Mouse (Mus musculus) embryonic facial prominence, embryonic 12.5 days (tissue): ENCODE data around the gene Zyx. TPM values are rescaled to one million over a fixed set of nuclear protein-coding genes. Genes with fewer than 3 reads are reported as not detected.

Experiments
- ATAC-seq: fragments of 200-750 bp; cut with Nextera tagmentation; 2 replicates; pipeline ENCODE4 v1.8.0; 2017; ENCODE audit not compliant: insufficient number of reproducible peaks, insufficient read depth, low FRiP score, low TSS enrichment
- H3K27ac ChIP-seq: fragments of 300-500 bp; sonication (generic); 2 replicates; pipeline ENCODE4 v1.5.1; 2016; ENCODE audit warnings: mild to moderate bottlenecking
- H3K27me3 ChIP-seq: fragments of 300-500 bp; sonication (generic); 2 replicates; pipeline ENCODE4 v1.6.1; 2016; ENCODE audit warnings: mild to moderate bottlenecking, moderate library complexity
- H3K36me3 ChIP-seq: fragments of 300-500 bp; sonication (generic); 2 replicates; pipeline ENCODE4 v1.6.1; 2016; ENCODE audit warnings: mild to moderate bottlenecking
- H3K4me1 ChIP-seq: fragments of 300-500 bp; sonication (generic); 2 replicates; pipeline ENCODE4 v1.6.1; 2016
- H3K4me2 ChIP-seq: fragments of 300-500 bp; sonication (generic); replicated peaks from 2 replicates; pipeline ENCODE4 v1.6.1; 2016; ENCODE audit warnings: mild to moderate bottlenecking, moderate library complexity
- H3K4me3 ChIP-seq: fragments of 300-500 bp; sonication (generic); 2 replicates; pipeline ENCODE4 v1.5.1; 2016; ENCODE audit warnings: mild to moderate bottlenecking
- H3K9ac ChIP-seq: fragments of 300-500 bp; sonication (generic); 2 replicates; pipeline ENCODE4 v1.6.1; 2016; ENCODE audit warnings: mild to moderate bottlenecking, moderate library complexity
- H3K9me3 ChIP-seq: fragments of 300-500 bp; sonication (generic); 2 replicates; pipeline ENCODE4 v1.6.1; 2016; ENCODE audit warnings: mild to moderate bottlenecking, moderate library complexity
- WGBS: fragments of 180-500 bp; shearing (Covaris S2); methylation state at CpG from one replicate; pipeline ENCODE4 v1.1.7; 2016; 5-methylcytosine and 5-hydroxymethylcytosine counted together
- polyA plus RNA-seq: library from polyadenylated mRNA; unstranded; fragments of >200 nt; fragmentation: Nextera tagmentation; extraction: Ambion mirVana; gene quantifications from 2 replicates; pipeline ENCODE4 v1.2.1, GENCODE M21; 2016

Zyx gene
- polyA plus RNA-seq, 1 experiment from 2014 or later = 107 TPM

- H3K27ac ChIP-seq = no peak overlapping the region
- ATAC-seq = 0 out of 2 replicates have a peak, but pooled peaks have one; percentile 11
- WGBS = 14% methylated on average over 9 of the region's 9 CpGs
Measured at GRCm38 (mm10) chr6:42372421-42372815, 23.0 kb downstream of the Zyx start.

DNA sequence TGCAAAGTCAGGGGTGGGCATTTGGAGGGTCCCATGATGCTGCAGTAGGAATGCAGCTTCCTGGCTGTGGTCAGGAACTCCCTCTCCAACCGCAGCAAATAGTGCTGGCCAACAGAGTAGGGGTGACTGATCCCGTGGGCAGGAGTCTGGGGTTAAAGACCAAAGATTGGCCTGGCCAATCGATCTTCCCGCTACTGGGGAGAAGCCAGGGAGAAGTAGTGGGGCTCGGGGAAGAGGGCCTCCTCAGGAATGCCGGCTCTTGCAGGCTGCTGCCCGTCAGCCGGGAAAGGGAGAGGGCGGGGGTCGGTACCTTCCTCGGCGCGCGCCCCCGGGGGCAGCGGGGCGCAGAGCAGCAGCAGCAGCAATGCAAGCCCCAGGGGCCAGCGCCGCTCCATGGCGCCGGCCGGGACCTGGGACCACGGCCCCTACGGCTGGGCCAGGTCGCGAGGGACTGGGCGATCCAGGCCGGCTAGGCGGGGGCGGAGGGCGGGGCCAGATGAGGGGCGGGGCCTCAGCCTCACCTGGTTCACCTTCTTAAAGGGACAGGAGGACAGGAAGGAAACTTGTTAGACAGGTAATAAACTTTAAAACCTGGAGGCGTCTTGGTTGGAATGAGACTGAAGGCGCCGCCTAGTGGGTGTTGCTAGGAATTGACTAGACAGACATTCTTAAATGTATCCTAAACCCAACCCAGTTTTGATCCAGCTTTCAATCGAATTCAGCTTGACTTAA lies 23.6 kb downstream of the Zyx start, which contains the start of gene Epha1:
TSS of gene Epha1 (minus strand) at position 453 of the 732 bp plus-strand sequence.
- Histone ChIP-seq H3K27ac (peak within 1 kb of the TSS; percentile 41; the same call in 1 of the 2 replicates), H3K9ac (peak within 1 kb of the TSS; percentile 60), H3K4me2 (peak within 1 kb of the TSS; percentile 97), H3K36me3 (no peaks in the 10 kb centered on the region), H3K4me1 (peaks cover 10% of the 10 kb centered on the region), H3K9me3 (no peaks in the 10 kb centered on the region), H3K27me3 (0 out of 2 replicates have a peak, but pooled peaks cover 3% of the 10 kb centered on the region), H3K4me3 (peak within 1 kb of the TSS; percentile 59)
- peak; percentile 58 for ATAC-seq
- 1% methylated on average over 33 of the region's 36 CpGs for WGBS

More at GRCm38 (mm10) chr6:42372421-42372815, 23.0 kb downstream of the Zyx start:
- Histone ChIP-seq H3K27me3 (0 out of 2 replicates have a peak, but pooled peaks cover 3% of the 10 kb centered on the region), H3K36me3 (no peaks in the 10 kb centered on the region), H3K9me3 (no peaks in the 10 kb centered on the region), H3K9ac (no peak overlapping the region), H3K4me1 (peaks cover 10% of the 10 kb centered on the region), H3K4me2 (peak overlapping the region; percentile 97), H3K4me3 (peak overlapping the region; percentile 59)

DNA sequence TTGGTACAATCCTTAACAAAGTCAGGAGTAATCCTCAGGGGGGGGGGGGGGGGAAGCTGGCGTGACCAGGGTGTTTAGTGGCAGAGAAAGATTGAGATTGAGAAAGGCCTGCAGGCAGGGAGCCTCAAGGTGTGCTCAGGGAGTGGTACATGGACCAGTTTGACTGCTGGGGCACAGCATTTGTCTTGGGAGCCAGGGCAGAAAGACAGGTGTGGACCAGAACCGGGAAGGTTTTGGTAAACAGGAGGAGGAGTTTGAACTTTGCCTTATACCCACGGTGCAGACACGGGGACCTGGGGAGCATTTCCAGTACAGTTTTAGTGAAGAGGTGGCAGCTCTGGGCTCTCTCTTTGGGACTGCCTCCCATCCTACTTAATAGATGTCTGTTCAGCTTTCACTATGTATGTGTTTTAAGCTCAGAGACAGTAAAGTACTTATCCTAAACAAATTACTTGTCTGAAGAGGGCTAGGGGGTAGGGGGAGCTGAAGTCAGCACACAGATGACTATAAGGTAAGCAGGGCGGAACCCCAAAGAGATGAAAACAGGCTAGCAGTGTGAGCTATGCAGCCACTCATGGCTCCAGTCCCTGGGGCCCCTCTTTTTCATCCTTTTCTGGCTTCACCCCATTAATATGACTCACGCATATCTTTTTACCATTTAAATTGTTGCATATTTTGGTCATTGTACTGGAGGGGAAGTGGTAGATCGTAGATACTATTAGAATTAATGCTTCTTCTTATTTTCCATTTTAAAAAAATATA lies 24.4 kb downstream of the Zyx start:
- no peaks in the 10 kb centered on the region for H3K36me3 ChIP-seq
- H3K4me3 ChIP-seq = peak overlapping the region; percentile 59
- H3K4me2 ChIP-seq = peak overlapping the region; percentile 97
- ATAC-seq = no peak
- 0 out of 2 replicates have a peak, but pooled peaks cover 3% of the 10 kb centered on the region for H3K27me3 ChIP-seq
- H3K9me3 ChIP-seq = no peaks in the 10 kb centered on the region
- no peak overlapping the region; the same call in 1 of the 2 replicates for H3K9ac ChIP-seq
- no peak overlapping the region for H3K27ac ChIP-seq
- H3K4me1 ChIP-seq = peaks cover 10% of the 10 kb centered on the region
- WGBS = 40% methylated on average over 7 of the region's 7 CpGs

- no peaks in the 10 kb centered on the region for H3K9me3 ChIP-seq
- peaks cover 10% of the 10 kb centered on the region for H3K4me1 ChIP-seq
- 0 out of 2 replicates have a peak, but pooled peaks cover 3% of the 10 kb centered on the region for H3K27me3 ChIP-seq
- 67% methylated on average over 4 of the region's 4 CpGs for WGBS
- H3K4me2 ChIP-seq = no peak overlapping the region
- no peak overlapping the region for H3K27ac ChIP-seq
- no peak overlapping the region for H3K4me3 ChIP-seq
- ATAC-seq = no peak
- H3K36me3 ChIP-seq = no peaks in the 10 kb centered on the region
- no peak overlapping the region for H3K9ac ChIP-seq
Measured at GRCm38 (mm10) chr6:42374701-42375100, 25.3 kb downstream of the Zyx start.

DNA sequence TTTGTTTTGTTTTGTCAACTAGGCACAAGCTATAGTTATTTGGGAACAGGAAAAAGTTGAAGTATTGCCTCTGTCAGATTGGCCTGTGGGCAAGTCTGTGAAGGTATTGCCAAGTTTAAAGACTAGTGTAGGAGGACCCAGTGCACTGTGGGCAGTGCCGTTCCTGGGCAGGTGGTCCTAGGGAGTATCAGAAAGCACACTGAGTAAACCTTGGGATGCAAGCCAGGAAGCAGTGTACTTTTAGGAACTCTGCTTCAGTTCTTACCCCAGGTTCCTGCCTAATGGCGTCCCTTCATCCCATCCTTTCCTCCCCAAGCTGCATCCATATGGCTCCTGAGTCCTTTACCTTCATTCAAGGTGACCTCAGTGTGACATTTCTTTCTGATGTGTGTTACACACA lies 25.7 kb downstream of the Zyx start:
- WGBS = 80% methylated on average over 2 of the region's 2 CpGs
- Histone ChIP-seq H3K4me1 (peaks cover 10% of the 10 kb centered on the region), H3K4me2 (no peak overlapping the region), H3K9me3 (no peaks in the 10 kb centered on the region), H3K36me3 (no peaks in the 10 kb centered on the region), H3K27ac (no peak overlapping the region), H3K27me3 (0 out of 2 replicates have a peak, but pooled peaks cover 3% of the 10 kb centered on the region), H3K9ac (no peak overlapping the region), H3K4me3 (no peak overlapping the region)
- ATAC-seq = no peak

DNA sequence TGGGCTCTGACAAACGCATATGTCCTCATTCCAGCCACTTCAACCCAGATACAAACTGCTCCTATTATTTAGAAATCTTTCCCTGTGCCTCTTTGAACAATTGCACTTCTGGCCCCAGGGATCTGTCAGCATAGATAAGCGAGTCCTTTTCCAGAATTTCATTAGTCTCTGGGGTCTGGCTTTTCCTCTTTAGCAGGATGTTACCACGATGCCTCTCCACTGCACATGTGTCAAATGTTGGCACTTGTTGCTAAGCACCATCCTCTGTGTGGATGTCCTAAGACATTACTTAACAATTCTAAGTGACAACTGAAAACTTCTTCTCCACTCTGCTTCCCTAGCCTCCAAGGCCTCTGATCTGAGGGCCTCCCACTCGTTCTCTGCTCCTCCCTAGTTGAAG lies 26.6 kb downstream of the Zyx start:
- Histone ChIP-seq H3K4me2 (no peak overlapping the region), H3K9me3 (no peaks in the 10 kb centered on the region), H3K27ac (no peak overlapping the region), H3K4me1 (peaks cover 10% of the 10 kb centered on the region), H3K36me3 (no peaks in the 10 kb centered on the region), H3K27me3 (0 out of 2 replicates have a peak, but pooled peaks cover 3% of the 10 kb centered on the region), H3K4me3 (no peak overlapping the region), H3K9ac (no peak overlapping the region)
- no peak for ATAC-seq
- 47% methylated on average over 4 of the region's 4 CpGs for whole genome bisulfite sequencing

GRCm38 (mm10) chr6:42376504-42377019 lies 27.1 kb downstream of the Zyx start:
- H3K27me3 ChIP-seq = 0 out of 2 replicates have a peak, but pooled peaks cover 3% of the 10 kb centered on the region
- WGBS = 67% methylated on average over 6 of the region's 6 CpGs
- no peak for ATAC-seq

DNA sequence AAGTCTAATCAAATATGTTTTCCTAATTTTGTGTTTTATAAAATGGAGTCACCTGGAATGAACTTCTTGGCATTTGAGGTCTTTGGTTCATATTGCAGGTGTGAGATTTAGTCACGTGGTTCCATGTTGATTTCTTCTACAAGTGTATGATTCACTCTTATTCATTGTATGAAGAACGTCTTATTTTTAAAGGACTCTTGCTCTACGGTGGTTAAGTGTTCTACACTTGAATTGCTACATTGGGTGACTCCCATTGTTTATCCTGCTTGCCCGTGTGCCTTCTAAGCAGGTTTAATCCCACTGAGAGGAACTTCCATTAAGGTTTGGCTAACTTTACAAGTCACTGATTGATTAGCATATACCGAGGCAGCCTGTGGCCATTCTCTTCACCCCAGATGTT lies 27.9 kb downstream of the Zyx start:
- Histone ChIP-seq H3K27ac (no peak overlapping the region), H3K9me3 (no peaks in the 10 kb centered on the region), H3K27me3 (0 out of 2 replicates have a peak, but pooled peaks cover 3% of the 10 kb centered on the region), H3K36me3 (no peaks in the 10 kb centered on the region), H3K4me1 (peaks cover 12% of the 10 kb centered on the region), H3K9ac (no peak overlapping the region), H3K4me2 (no peak overlapping the region), H3K4me3 (no peak overlapping the region)
- 78% methylated on average over 5 of the region's 5 CpGs for WGBS
- no peak for ATAC-seq

More at GRCm38 (mm10) chr6:42376504-42377019, 27.1 kb downstream of the Zyx start:
- Histone ChIP-seq H3K9ac (no peak overlapping the region), H3K4me3 (no peak overlapping the region), H3K4me2 (no peak overlapping the region), H3K36me3 (no peaks in the 10 kb centered on the region), H3K9me3 (no peaks in the 10 kb centered on the region), H3K27ac (no peak overlapping the region), H3K4me1 (peaks cover 10% of the 10 kb centered on the region)

DNA sequence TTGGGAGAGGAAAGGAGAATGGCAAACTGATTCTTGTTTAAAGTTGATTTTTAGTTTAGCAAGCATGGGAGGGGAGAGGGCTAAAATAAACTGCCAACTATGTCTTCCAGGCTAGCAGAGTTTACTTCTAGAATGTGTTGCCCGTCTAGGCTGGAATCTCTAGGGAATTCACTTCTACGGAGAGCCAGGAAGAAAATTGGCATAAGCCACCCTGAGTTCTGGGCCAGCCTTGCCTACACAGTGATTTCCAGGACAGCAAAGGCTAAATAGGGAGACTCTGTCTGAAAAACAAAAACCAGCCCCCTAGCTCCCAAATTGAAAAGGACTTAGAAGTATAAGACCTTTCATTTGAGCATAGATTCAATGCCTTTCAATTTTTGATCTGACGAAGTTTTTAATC lies 30.1 kb downstream of the Zyx start:
- H3K27ac ChIP-seq = no peak overlapping the region
- H3K9me3 ChIP-seq = no peaks in the 10 kb centered on the region
- no peak overlapping the region for H3K4me3 ChIP-seq
- H3K27me3 ChIP-seq = 0 out of 2 replicates have a peak, but pooled peaks cover 3% of the 10 kb centered on the region
- 30% methylated on average over 3 of the region's 3 CpGs for WGBS
- 0 out of 2 replicates have a peak, but pooled peaks cover 4% of the 10 kb centered on the region for H3K4me1 ChIP-seq
- no peak for ATAC-seq
- H3K36me3 ChIP-seq = no peaks in the 10 kb centered on the region
- H3K4me2 ChIP-seq = no peak overlapping the region
- H3K9ac ChIP-seq = no peak overlapping the region

DNA sequence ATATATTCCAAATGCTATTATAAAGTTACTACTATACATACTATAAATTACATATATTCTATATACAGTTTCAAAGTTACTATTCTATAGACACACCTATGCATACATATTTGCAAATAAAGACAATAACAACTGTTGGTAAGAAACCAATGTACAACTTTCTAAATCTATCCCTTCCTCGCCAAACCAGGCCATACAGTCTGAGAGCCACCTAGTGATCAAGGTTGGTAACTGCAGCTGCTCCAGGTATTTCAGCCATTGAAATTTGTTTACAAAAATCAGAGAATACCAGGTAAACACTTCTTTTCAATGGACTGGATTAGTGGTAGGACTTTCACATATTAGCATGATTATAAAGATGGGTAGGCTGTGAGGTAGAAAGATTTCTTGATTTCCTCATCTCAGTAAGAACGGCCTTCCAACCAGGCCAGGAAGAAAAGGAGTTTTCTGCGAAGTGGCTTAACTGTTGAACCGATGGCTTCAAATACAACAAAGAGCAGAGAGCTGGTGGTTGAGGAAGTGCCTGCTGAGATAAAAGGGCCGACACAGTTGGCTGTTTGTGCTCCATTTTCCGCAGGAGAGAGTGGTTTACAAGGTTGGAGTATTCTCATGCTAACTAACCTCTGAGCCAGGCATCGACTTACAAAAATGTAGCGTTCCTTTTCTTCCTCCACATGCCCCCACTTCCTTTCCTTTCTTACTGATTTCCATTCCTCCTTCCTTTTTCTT lies 31.1 kb downstream of the Zyx start:
- H3K9me3 ChIP-seq = no peaks in the 10 kb centered on the region
- 0 out of 2 replicates have a peak, but pooled peaks cover 4% of the 10 kb centered on the region for H3K4me1 ChIP-seq
- no peak overlapping the region for H3K9ac ChIP-seq
- no peak for ATAC-seq
- no peak overlapping the region for H3K4me2 ChIP-seq
- no peaks in the 10 kb centered on the region for H3K36me3 ChIP-seq
- 11% methylated on average over 8 of the region's 8 CpGs for WGBS
- H3K27ac ChIP-seq = no peak overlapping the region
- H3K27me3 ChIP-seq = no peaks in the 10 kb centered on the region
- no peak overlapping the region for H3K4me3 ChIP-seq

- H3K36me3 ChIP-seq = no peaks in the 10 kb centered on the region
- 0 out of 2 replicates have a peak, but pooled peaks cover 4% of the 10 kb centered on the region for H3K4me1 ChIP-seq
- H3K4me3 ChIP-seq = no peak overlapping the region
- 42% methylated on average over 2 of the region's 2 CpGs for WGBS
- H3K27me3 ChIP-seq = no peaks in the 10 kb centered on the region
- H3K9me3 ChIP-seq = no peaks in the 10 kb centered on the region
- H3K4me2 ChIP-seq = no peak overlapping the region
- no peak for ATAC-seq
- H3K9ac ChIP-seq = no peak overlapping the region
- H3K27ac ChIP-seq = no peak overlapping the region
Measured at GRCm38 (mm10) chr6:42381221-42381620, 31.8 kb downstream of the Zyx start.
